ENCODE assay signal across 8 mouse cellular contexts in the genomic region with DNA sequence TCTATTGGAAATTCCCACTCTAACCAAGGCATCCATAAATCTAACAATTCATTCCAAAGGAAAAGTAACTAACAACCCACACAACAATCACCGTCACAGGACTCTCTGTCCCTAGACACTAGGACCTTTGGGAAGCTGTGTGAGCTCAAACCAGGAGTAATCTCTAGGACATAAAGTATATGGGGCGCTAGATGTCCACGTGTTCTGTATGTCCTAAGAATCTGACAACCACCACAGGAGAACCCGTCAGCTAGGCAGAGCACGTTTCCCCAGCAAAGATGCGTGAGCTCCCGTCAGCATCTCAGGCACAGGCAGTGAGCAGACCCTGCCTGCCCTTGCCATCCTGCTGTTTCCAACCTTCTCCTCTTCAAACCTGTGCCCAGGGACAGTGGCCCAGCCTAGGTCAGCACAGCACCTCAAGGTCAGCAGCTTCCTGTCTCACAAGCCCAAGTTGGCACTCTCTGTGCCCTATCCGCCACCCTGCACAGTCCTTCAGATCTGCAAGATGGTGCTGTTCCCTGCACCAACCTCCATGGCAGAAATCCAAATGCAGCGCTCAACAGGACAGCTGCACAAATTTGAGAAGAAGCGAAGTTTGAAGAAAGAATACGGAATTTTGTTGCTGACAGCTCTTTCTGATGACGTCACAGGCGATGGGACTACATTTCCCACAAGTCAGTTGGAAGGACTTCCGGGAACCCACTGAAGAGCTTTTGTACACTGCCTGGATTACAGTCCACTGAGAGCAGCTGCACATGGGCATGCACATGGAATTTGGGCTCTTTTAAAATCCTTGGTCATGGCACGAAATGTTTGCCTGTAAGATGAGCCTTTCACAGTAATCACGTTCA. TPM values are rescaled to one million over a fixed set of nuclear protein-coding genes. Genes with fewer than 3 reads are reported as not detected.
A peak's percentile ranks its signal among the peaks of the same experiment; 100 is the strongest.
DNase-seq lines count a peak whose midpoint lies in the region; ATAC-seq and TF ChIP-seq lines count a peak whose summit lies in the region.

A gene (minus strand): TSS at position 664 of the 851 bp plus-strand sequence.

- peak within 1 kb of the TSS; percentile 69 for H3K9ac ChIP-seq in embryonic facial prominence, embryonic 15.5 days
- peak within 1 kb of the TSS; percentile 80 for H3K9ac ChIP-seq in limb, embryonic 14.5 days (ENCODE audit: low read depth, low read length, severe bottlenecking)
- peak within 1 kb of the TSS; percentile 75 for H3K9ac ChIP-seq in midbrain, postnatal 0 days (replicated peaks; ENCODE audit: low read length, poor library complexity, severe bottlenecking)

- peak; percentile 96 for DNase-seq in 416B (ENCODE audit: low read depth)
- DNase-seq in heart, adult 8-10 months (ENCODE audit: low spot score): peak; percentile 93
- DNase-seq in kidney, adult 9 months: peak; percentile 95
- peak; percentile 95 for DNase-seq in limb, embryonic 14.5 days (ENCODE audit: low spot score)
- peak; percentile 97 for DNase-seq in midbrain, postnatal 0 days (ENCODE audit: low spot score)
- DNase-seq in spleen, postnatal 14 days (ENCODE audit: low spot score in 2 of 2): peak; percentile 48 to 81

- H3K27ac ChIP-seq in bone marrow, adult 2 months (ENCODE audit: control insufficient read depth, insufficient read depth, low read depth, low read length, poor library complexity): peak within 1 kb of the TSS; percentile 6; the same call in 1 of the 2 replicates
- no peak within 1 kb of the TSS for H3K27ac ChIP-seq in embryonic facial prominence, embryonic 15.5 days (replicated peaks)
- H3K27ac ChIP-seq in limb, embryonic 14.5 days (replicated peaks; ENCODE audit: low read depth, low read length): no peak within 1 kb of the TSS
- peak within 1 kb of the TSS; percentile 65 for H3K27ac ChIP-seq in midbrain, postnatal 0 days (ENCODE audit: low read depth, low read length)

- TF ChIP-seq POLR2A in bone marrow, adult 2 months (IDR thresholded peaks at IDR 0.05; ENCODE audit: borderline replicate concordance, control insufficient read depth, low read depth, low read length): no peak
- 0 out of 2 replicates have a peak, but pooled peaks have one; percentile 58 for TF ChIP-seq POLR2A in limb, embryonic 14.5 days (IDR thresholded peaks at IDR 0.05; ENCODE audit: borderline replicate concordance, extremely low read depth, insufficient read depth, insufficient read length)

- WGBS in bone marrow, adult 2 months: 4% methylated on average over 16 of the region's 16 CpGs
- 8% methylated on average over 16 of the region's 16 CpGs for WGBS in embryonic facial prominence, embryonic 15.5 days
- WGBS in limb, embryonic 14.5 days: 15% methylated on average over 16 of the region's 16 CpGs
- WGBS in midbrain, postnatal 0 days: 8% methylated on average over 16 of the region's 16 CpGs

- H3K27me3 ChIP-seq in embryonic facial prominence, embryonic 15.5 days: no peaks in the 10 kb centered on the region
- no peaks in the 10 kb centered on the region for H3K27me3 ChIP-seq in limb, embryonic 14.5 days (ENCODE audit: control insufficient read depth, insufficient read depth, low read length)
- no peaks in the 10 kb centered on the region for H3K27me3 ChIP-seq in midbrain, postnatal 0 days (ENCODE audit: insufficient read depth, low read length)

- peak within 1 kb of the TSS; percentile 97 for H3K4me3 ChIP-seq in bone marrow, adult 2 months (replicated peaks; ENCODE audit: control insufficient read depth, low read depth, low read length)
- H3K4me3 ChIP-seq in embryonic facial prominence, embryonic 15.5 days (replicated peaks): peak within 1 kb of the TSS; percentile 63
- peak within 1 kb of the TSS; percentile 68 for H3K4me3 ChIP-seq in limb, embryonic 14.5 days (replicated peaks; ENCODE audit: low read length)
- H3K4me3 ChIP-seq in midbrain, postnatal 0 days (ENCODE audit: low read depth, low read length): peak within 1 kb of the TSS; percentile 74

- H3K4me1 ChIP-seq in bone marrow, adult 2 months (ENCODE audit: control insufficient read depth, insufficient read depth, low read length): no peaks in the 10 kb centered on the region; the same call in 1 of the 2 replicates
- peaks cover 7% of the 10 kb centered on the region for H3K4me1 ChIP-seq in embryonic facial prominence, embryonic 15.5 days
- H3K4me1 ChIP-seq in limb, embryonic 14.5 days (ENCODE audit: control insufficient read depth, insufficient read depth, low read length): no peaks in the 10 kb centered on the region
- H3K4me1 ChIP-seq in midbrain, postnatal 0 days (ENCODE audit: insufficient read depth, low read length): 0 out of 2 replicates have a peak, but pooled peaks cover 3% of the 10 kb centered on the region

- no peaks in the 10 kb centered on the region for H3K36me3 ChIP-seq in embryonic facial prominence, embryonic 15.5 days
- no peaks in the 10 kb centered on the region for H3K36me3 ChIP-seq in limb, embryonic 14.5 days (ENCODE audit: control insufficient read depth, insufficient read depth, low read length)
- H3K36me3 ChIP-seq in midbrain, postnatal 0 days (ENCODE audit: insufficient read depth, low read length): no peaks in the 10 kb centered on the region

- peak within 1 kb of the TSS; percentile 85 for H3K4me2 ChIP-seq in embryonic facial prominence, embryonic 15.5 days (replicated peaks)
- H3K4me2 ChIP-seq in limb, embryonic 14.5 days (replicated peaks; ENCODE audit: low read depth, low read length, severe bottlenecking): peak within 1 kb of the TSS; percentile 71
- H3K4me2 ChIP-seq in midbrain, postnatal 0 days (ENCODE audit: low read depth, low read length, poor library complexity, severe bottlenecking): peak within 1 kb of the TSS; percentile 83

- no peak for TF ChIP-seq CTCF in bone marrow, adult 2 months (IDR thresholded peaks at IDR 0.05; ENCODE audit: control insufficient read depth, insufficient read depth, low read length)
- peak; percentile 39 for TF ChIP-seq CTCF in midbrain, postnatal 0 days (IDR thresholded peaks at IDR 0.05)

- ATAC-seq in embryonic facial prominence, embryonic 15.5 days (ENCODE audit: insufficient number of reproducible peaks, low FRiP score, low TSS enrichment, low read depth): peak; percentile 97
- ATAC-seq in limb, embryonic 14.5 days (ENCODE audit: low FRiP score, low read depth): peak; percentile 97
- ATAC-seq in midbrain, postnatal 0 days (ENCODE audit: low FRiP score): peak; percentile 100

- no peaks in the 10 kb centered on the region for H3K9me3 ChIP-seq in embryonic facial prominence, embryonic 15.5 days (replicated peaks)
- H3K9me3 ChIP-seq in limb, embryonic 14.5 days (ENCODE audit: control insufficient read depth, low read length): no peaks in the 10 kb centered on the region
- no peaks in the 10 kb centered on the region for H3K9me3 ChIP-seq in midbrain, postnatal 0 days (ENCODE audit: low read length)

RNA-seq across cellular contexts. Expression of the gene that starts here (rescaled TPM):
- polyA plus RNA-seq in bone marrow, adult 2 months (2011; ENCODE audit: insufficient read depth, insufficient read length, low replicate concordance, missing spikeins): 3.0 TPM in 1 of 2 replicates, not detected in the other
- 0.45 and 1.1 TPM in 2 replicates for polyA plus RNA-seq in embryonic facial prominence, embryonic 15.5 days (2015; fragmentation: Nextera tagmentation; extraction: Ambion mirVana)
- 1 to 10 TPM; 2.3 to 4.5 (median 2.7) TPM for total RNA-seq in heart, adult 8-10 months (2022)
- polyA plus RNA-seq in limb, embryonic 14.5 days (2012; rRNA removed): 1.3 and 1.6 TPM in 2 replicates
- 0.54 and 0.85 TPM in 2 replicates for polyA plus RNA-seq in limb, embryonic 14.5 days (2014; fragmentation: Nextera tagmentation; extraction: Ambion mirVana)
- total RNA-seq in midbrain, postnatal 0 days (2014; rRNA removed): 1.3 and 2.8 TPM in 2 replicates
- 0.44 and 0.49 TPM in 2 replicates for polyA plus RNA-seq in midbrain, postnatal 0 days (2015; fragmentation: Nextera tagmentation; extraction: Ambion mirVana)

Comparison
In these comparisons a context has a peak if more than half of its experiments do, and no peak if none do; other contexts are left out.
1. H3K27ac ChIP-seq: peak in bone marrow, adult 2 months (single experiment) and midbrain, postnatal 0 days (single experiment); none in embryonic facial prominence, embryonic 15.5 days (single experiment) and limb, embryonic 14.5 days (single experiment).
2. Peak in every context shown above with its lines, with median percentiles within 50 percentile points of each other: DNase-seq, H3K4me3 ChIP-seq, ATAC-seq, H3K4me2 ChIP-seq and H3K9ac ChIP-seq.